Mouse (Mus musculus) neutrophil, adult 5-6 weeks (primary cell): ENCODE results near the gene Tpbgl. TPM values are rescaled to one million over a fixed set of nuclear protein-coding genes. Genes with fewer than 3 reads are reported as not detected.
A peak's percentile ranks its signal among the peaks of the same experiment; 100 is the strongest.

Source experiments
- ATAC-seq: fragments of 151-379, 151-347 bp; 2 replicates; pipeline ENCODE4 v1.8.0; 2017; ENCODE audit warnings: mild to moderate bottlenecking, moderate TSS enrichment; ENCODE audit not compliant: insufficient number of reproducible peaks, poor library complexity, low FRiP score, severe bottlenecking; ENCODE audit errors: extremely low read depth
- total RNA-seq: library from RNA; stranded (forward); fragments of 200-1000 nt; gene quantifications from 2 replicates; pipeline ENCODE4 v1.2.3, GENCODE M21; 2017

Gene Tpbgl
- total RNA-seq, 1 experiment from 2014 or later, result not detected

GRCm38 (mm10) chr7:99590646-99591045 is 36.3 kb downstream of the Tpbgl start:
- ATAC-seq, result no peak

- ATAC-seq, result peak; percentile 36; the same call in 1 of the 2 replicates
Measured at GRCm38 (mm10) chr7:99590064-99590463, 36.8 kb downstream of the Tpbgl start.

- no peak for ATAC-seq
Measured at GRCm38 (mm10) chr7:99585976-99586375, 40.9 kb downstream of the Tpbgl start.

GRCm38 (mm10) chr7:99583625-99584024 is 43.3 kb downstream of the Tpbgl start:
- no peak for ATAC-seq

GRCm38 (mm10) chr7:99582867-99583266 is 44.0 kb downstream of the Tpbgl start:
- ATAC-seq, result 0 out of 2 replicates have a peak, but pooled peaks have one; percentile 14

DNA sequence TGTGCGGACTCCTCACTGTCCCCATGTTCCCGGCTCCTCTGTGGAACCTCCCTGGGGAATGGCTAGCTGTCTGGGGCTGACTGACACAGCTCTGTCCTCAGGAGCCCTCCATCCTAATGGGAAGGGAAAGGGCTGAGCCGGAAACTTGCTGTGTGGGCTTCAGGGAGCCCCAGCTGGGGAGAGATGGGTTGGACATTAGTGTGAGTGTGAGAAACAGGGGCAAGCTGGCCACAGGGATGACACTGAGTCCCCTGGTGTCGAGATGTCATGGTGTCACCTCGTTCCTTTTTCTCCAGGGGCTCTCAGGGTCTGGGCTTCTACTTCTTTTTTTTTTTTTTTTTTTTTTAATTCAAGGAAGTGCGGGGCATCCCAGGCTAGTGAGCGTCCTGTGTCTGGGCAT is 44.6 kb downstream of the Tpbgl start:
- no peak for ATAC-seq

DNA sequence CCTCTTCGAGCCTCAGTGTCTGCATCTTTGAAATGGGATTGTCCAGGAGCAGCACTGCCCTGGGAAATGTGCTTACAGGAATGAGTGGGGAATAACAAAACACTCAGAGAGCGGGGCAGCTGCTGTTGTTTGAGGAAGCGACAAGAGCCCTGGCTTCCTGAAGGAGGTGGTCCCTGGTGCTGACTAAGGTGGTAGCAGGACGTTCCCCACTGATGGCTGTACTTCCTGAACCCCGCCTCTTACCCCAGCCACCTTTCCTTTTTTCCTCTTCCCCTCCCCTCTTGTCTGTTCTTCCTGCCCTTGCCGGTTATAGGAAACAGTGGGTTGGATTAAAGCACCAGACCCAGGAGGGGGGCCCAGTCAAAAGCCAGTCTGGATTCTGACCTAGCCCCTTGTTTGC is 46.7 kb downstream of the Tpbgl start:
- no peak for ATAC-seq

- no peak for ATAC-seq
Measured at GRCm38 (mm10) chr7:99579491-99580190, 47.3 kb downstream of the Tpbgl start.

DNA sequence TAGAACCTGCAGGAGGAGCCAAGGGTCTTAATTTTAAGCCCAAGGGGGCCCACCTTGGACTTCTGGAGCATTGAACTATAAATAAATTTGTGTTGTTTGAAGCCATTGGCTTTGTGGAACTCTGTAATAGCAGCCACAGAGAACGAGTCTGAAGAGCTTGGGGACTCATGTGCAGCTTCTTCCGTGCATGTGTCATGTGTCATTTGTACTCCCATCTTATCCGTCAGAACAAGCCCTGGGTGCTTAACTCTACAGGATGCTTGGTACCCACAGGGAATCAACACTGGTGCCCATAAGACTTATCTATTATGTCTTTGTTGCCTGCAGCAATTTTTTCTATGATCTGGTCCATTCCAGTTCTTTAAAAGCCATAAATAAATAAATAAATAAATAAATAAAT is 48.7 kb downstream of the Tpbgl start:
- no peak for ATAC-seq

Other genes starting within 250 kb of the Tpbgl start
- 0.35 and 1.7 TPM in 2 replicates for gene Gdpd5, start 245.7 kb downstream of the Tpbgl start, total RNA-seq
- not detected in 2 replicates for gene Klhl35, start 161.1 kb downstream of the Tpbgl start, total RNA-seq
- 1,085 and 1,169 TPM in 2 replicates for gene Rps3, start 143.4 kb downstream of the Tpbgl start, total RNA-seq
- gene Arrb1, start 91.6 kb downstream of the Tpbgl start, total RNA-seq, result 81.8 and 95.2 TPM in 2 replicates
- gene Slco2b1, start 84.2 kb upstream of the Tpbgl start, total RNA-seq, result not detected in 2 replicates
- not detected in 2 replicates for gene Olfr520, start 103.2 kb upstream of the Tpbgl start, total RNA-seq
- gene Olfr521, start 136.4 kb upstream of the Tpbgl start, total RNA-seq, result not detected in 2 replicates
- gene Neu3, start 201.3 kb upstream of the Tpbgl start, total RNA-seq, result 1.6 and 1.7 TPM in 2 replicates
- not detected in 2 replicates for gene Xrra1, start 232.0 kb upstream of the Tpbgl start, total RNA-seq
- gene Spcs2, start 236.4 kb upstream of the Tpbgl start, total RNA-seq, result 70.7 and 76.8 TPM in 2 replicates